Mouse (Mus musculus) fat pad, adult 2 months (tissue): Measurements from ENCODE around the gene Myl6.
A peak's percentile ranks its signal among the peaks of the same experiment; 100 is the strongest.

Experiments
- DNase-seq: peaks from one replicate; pipeline ENCODE4 v3.0.0-alpha.2; 2011; ENCODE audit warnings: low read depth, low spot score; ENCODE audit errors: extremely low read depth

Myl6 gene

DNA sequence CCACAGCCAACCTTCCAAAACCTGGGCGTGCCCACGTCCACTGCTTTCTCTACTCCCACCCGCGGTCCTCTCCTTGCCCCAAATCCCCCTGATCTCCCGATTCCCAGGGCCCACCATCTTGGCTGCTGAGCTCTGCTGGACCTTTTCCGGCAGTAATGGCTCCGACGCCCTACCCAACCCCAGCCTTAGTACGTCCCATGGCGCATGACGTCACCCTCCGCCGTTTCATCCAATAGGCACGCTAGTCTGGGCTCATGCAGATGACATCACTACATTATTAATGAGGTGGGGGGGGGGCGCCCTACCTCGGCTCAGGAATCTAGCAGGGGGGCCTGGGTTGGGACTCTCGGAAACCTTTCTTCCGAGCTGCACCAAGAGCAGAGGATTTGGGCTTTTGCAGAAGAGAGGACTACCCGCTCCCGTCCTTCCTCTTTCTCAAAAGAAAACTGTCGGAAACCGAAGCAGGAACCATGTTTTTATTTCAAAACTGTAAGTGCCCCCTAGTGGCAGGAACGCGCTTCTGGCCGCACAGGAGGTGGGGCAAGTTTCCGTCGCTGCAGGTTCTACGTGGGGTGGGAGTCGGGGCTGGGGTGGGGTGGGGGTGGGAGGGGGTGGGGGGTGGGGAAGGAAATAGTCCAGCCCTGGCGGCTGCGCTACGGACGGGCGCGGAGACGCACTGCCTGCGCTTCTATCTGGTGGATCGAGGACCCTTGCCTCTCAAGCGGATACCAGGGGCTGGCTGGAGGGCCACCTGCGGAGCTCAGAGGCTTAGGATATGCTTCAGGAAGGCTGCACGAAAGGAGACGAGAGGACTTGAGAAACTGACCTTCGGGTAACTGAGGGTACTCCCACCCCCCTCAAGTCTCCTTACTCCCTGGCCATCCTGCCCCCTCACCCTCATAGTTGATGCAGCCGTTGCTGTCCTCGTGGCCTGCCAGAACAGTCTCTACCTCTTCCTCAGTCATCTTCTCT is at the start of gene Myl6:
Gene Myl6, minus strand, starts transcription at position 451 of the 972 bp plus-strand sequence.
- DNase-seq = peak; percentile 76

DNA sequence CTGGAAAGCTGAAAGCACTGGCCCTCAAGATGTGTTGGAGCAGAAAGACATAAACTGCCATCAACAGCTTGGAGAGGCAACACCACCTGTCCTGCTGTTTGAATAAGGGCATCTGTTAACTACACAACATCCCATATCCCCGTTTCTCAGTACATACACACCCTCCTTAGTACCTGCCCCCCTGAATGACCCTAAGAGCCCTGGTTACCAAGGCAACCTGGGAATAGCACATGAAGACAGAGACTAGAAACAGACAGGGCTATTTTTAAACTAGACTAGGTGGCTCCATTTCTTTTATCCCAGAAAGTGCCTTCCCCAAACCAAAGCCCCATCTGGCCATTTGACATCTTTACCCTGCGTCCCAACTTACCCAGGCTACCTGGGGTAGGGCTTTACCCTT is 49.2 kb upstream of the Myl6 start:
- DNase-seq = no peak

GRCm38 (mm10) chr10:128538340-128538870 is 44.5 kb upstream of the Myl6 start:
- no peak for DNase-seq

DNA sequence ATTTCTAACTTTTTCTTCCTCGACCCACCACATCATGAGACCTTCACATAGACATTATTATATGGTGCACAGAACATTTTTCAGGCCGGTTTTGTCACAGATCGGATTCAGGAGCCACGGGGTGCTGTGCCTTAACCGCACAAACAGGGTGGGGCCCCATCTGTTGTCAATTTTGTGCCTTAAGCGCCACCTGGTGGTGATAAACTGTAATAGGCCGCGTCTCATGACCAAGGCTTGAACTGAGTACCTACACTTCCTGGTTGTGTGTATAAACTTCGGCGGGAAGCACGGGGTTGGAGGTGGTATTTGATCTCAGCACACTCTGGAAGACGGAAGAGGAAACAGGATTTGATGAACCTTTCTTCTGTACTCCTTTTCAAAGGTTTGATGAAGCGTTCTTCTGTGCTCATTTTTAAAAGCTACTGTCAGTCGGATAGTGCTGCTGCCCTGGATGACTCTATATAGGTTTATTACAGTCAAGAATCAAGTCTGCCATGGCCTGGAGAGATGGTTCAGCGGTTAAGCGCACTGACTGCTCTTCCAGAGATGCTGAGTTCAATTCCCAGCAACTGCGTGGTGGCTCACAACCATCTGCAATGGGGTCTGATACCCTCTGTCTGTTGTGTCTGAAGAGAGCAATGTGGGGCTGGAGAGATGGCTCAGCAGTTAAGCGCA is 42.5 kb upstream of the Myl6 start:
- no peak for DNase-seq

DNA sequence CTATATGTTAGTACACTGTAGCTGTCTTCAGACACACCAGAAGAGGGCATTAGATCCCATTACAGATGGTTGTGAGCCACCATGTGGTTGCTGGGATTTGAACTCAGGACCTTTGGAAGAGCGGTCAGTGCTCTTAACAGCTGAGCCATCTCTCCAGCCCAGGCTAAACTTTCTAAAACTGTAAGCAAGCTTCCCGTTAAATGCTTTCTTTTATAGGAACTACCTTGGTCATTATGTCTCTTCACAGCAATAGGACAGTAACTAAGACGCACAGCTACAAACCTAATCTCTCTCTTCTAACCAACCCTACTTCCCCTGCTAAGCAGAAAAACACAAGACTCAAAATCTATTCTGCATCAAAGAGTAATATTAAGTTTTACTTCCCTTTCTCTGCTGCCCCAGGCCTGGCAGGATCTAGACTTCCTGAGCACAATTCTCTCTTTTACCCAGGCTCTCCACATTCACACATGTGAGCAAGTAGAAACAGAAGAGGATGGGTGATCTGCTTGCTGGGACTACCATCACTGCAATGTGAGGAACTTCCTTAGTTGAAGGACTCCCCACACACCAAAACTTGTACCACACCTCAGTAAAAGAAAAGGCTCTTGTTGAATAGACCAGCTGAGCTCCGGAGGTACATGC is 41.8 kb upstream of the Myl6 start:
- no peak for DNase-seq

DNA sequence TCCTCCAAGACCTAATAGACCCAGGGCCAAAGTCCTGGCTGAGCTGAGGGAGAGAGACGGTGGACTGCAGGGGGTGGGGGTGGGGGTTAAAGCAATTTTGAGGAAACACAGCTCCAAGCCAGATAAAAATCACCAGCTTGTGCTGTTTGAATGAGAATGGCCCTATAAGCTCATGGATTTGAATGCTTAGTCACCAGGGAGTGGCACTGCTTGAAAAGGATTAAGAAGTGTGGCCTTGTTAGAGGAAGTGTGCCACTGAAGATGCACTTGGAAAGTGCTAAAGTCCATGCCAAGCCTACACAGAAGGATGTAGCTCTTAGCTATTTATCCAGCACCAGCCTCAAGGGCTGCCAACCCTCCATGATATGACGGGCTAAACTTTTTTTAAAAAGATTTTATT is 41.3 kb upstream of the Myl6 start:
- no peak for DNase-seq

- no peak for DNase-seq
These were observed 32.7 kb upstream of the Myl6 start for GRCm38 (mm10) chr10:128526366-128527356.

GRCm38 (mm10) chr10:128525671-128526308 is 31.8 kb upstream of the Myl6 start, which contains the start of gene Esyt1:
Esyt1 (minus strand) TSS chr10:128525871.
- DNase-seq = peak; percentile 94

DNA sequence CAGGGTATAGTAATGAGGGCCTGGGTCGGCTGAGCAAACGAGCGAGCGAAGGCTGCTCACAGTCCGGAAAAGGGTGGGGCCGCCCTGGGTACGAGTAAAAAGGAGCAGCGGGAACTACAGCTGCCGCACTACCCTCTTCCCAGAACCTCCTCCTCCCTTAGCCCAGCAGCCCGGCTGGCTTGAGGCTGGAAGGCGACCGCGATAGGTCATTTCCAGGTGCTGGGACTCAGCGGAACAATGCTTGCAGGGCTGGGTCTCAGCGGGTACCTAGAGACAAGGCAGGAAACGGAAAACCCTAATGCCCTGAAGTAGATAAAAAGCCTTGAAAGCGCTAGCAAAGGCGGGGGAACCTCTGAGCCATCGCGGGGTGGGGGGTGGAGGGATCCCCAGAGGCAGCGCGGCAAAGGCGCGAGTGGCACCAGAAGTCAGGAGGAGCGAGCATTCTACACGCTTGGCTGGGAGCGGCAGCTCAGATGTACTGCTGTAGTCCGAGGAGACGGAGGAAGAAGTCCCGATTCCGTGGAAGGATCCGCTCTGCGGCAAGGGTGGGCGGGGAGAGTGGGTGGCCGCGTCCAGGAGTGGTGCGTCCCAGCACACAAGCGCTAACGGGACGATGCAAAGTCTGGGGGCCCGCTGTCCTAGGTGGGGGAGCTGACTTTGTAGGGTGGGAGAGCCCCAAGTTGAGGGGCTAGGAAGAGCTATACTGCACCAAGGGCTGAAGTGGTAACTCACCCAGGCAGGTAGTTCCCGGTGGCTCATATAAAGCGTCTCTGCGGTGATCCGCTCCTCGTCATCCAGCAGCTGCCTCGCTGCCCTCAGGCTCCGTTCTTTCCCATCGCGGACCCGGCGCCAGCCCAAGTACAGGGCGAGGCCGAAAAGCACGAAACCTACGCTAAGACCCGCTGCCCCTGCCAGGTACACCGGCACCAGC is 31.1 kb upstream of the Myl6 start:
- no peak for DNase-seq

DNA sequence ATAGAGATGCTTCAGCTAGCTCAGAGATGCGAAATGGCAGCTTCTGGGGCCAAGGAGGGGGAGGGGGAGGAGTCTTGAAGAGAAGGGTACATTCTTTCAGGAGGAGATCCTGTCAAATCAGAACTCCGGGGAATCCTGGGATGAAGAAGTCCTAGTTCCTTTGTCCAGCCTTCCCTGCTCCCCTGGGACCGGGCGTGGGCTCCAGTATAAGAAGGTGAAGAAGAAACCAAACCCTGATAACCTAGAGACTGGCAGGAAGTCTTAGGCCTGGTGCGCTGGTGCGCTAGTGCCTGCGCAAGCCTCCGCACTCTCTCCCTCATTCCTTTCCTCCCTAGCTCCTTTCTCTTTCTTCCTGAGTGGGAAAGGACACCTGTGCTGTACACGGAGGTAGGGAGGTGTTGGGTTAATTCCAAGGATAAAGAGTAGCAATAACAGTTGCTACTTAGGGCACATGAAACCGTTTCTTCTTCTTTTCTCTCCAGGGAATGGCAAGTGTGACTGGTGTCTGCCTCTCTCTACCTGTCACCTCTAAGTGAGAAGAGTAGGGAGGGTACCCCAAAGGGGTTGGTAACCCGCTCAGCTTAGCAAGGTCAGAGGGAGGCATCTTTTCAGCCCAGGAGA is 30.3 kb upstream of the Myl6 start:
- no peak for DNase-seq

- DNase-seq = no peak
These were observed 28.4 kb upstream of the Myl6 start for GRCm38 (mm10) chr10:128522351-128522750.

DNA sequence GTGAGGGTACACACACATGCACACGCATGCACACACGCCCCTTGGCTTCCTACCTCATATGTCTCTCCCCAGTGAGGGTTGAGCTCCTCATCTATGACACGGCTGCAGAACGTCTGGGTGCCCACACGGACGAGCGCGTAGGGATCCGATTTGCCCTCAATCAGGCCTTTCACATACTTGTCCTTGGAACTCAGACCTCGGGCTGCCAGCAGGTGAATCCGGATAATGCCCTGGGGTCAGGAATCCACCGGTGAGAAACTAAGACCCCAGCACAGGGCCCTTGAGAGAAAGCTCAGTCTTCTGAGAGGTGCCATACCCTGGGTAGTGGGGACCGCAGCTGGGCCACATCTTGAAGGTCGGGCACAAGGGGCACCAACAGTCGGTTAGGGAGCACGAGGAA is 26.6 kb upstream of the Myl6 start:
- DNase-seq = no peak

GRCm38 (mm10) chr10:128518833-128519232 is 24.9 kb upstream of the Myl6 start:
- DNase-seq = no peak

DNA sequence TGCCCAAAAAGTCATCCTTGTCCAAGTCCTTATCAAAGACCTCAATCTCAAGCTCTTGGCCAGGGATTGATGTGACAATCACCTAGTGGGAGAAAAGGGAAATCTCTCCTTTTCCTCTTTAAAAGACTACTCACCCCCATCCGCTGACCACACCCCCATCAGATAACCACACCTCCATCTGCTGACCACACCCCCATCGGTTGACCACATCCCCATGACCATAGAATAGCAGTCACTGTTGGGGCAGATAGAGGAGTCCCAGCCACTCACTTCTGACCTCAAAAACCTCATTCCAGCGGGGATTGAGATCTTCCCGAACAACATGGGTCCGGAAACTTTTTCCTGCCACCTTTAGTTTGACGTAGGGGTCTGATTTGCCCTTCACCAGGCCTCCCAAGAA is 22.7 kb upstream of the Myl6 start:
- DNase-seq = no peak

- no peak for DNase-seq
These were observed 22.1 kb upstream of the Myl6 start for GRCm38 (mm10) chr10:128516029-128516428.

GRCm38 (mm10) chr10:128515044-128515443 is 21.1 kb upstream of the Myl6 start:
- DNase-seq = no peak

DNA sequence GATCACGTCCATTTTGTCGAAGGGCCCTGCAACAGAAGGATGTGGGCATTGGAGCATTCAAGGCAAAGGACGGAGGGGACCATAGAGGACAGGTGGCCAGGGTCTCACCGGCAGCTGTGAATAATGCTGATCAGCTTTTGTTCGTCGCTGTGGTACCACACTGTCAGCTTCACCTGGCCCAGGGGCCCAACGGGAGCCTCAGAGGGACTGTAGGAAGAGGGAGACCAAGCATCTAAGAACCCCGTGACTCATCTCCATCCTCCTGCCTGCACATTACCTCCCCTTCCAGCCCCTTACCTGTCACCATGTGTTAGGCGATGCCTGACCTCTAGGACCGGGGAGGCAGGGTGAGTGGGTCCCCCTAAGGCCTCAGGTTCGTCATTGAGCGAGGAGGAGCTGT is 17.8 kb upstream of the Myl6 start:
- no peak for DNase-seq

DNA sequence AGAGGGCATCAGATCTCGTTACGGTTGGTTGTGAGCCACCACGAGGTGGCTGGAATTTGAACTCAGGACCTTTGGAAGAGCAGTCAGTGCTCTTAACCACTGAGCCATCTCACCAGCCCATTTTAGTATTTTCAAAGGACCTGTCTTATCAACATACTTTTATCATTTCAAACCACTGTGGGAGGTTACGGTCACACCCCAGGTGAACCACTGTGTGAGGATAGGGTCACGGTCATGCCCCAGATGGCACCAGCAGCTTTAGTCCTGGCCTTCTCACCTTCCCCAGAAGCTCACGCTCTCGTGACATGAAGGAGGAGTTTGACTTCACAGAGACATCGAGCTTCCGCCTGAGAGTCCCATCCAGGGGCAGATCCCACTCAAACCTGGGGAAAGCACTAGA is 17.2 kb upstream of the Myl6 start:
- DNase-seq = no peak
